Mouse (Mus musculus) stomach, embryonic 14.5 days (tissue): ENCODE data around the gene Mtch1. TPM values are rescaled to one million over a fixed set of nuclear protein-coding genes. Genes with fewer than 3 reads are reported as not detected.
A peak's percentile ranks its signal among the peaks of the same experiment; 100 is the strongest.
"Not testable (repeated sequence)": the region's sequence is repeated elsewhere in the genome, so short reads cannot be mapped to it uniquely, and the experiment has no call there.

Source experiments
- ATAC-seq: fragments of 200-750 bp; cut with Nextera tagmentation; 2 replicates; pipeline ENCODE4 v1.8.0; 2017; ENCODE audit warnings: low read depth, moderate TSS enrichment; ENCODE audit not compliant: insufficient number of reproducible peaks, insufficient read depth, low FRiP score
- H3K27ac ChIP-seq: fragments of 300-500 bp; sonication (generic); 2 replicates; pipeline ENCODE4 v1.5.1; 2014; ENCODE audit warnings: mild to moderate bottlenecking, low read length, moderate library complexity, mixed read lengths
- H3K27me3 ChIP-seq: fragments of 300-500 bp; sonication (generic); 2 replicates; pipeline ENCODE4 v1.6.1; 2014; ENCODE audit warnings: low read length, control low read depth, mixed read lengths; ENCODE audit not compliant: control insufficient read depth, insufficient read depth
- H3K36me3 ChIP-seq: fragments of 300-500 bp; sonication (generic); 2 replicates; pipeline ENCODE4 v1.6.1; 2014; ENCODE audit warnings: mild to moderate bottlenecking, control low read depth, low read length, moderate library complexity, mixed read lengths; ENCODE audit not compliant: control insufficient read depth, insufficient read depth
- H3K4me1 ChIP-seq: fragments of 300-500 bp; sonication (generic); 2 replicates; pipeline ENCODE4 v1.6.1; 2014; ENCODE audit warnings: low read length, control low read depth, mixed read lengths; ENCODE audit not compliant: control insufficient read depth, insufficient read depth
- H3K4me2 ChIP-seq: fragments of 300-500 bp; sonication (generic); replicated peaks from 2 replicates; pipeline ENCODE4 v1.6.1; 2014; ENCODE audit warnings: low read depth, low read length, control low read depth
- H3K4me3 ChIP-seq: fragments of 300-500 bp; sonication (generic); 2 replicates; pipeline ENCODE4 v1.5.1; 2014; ENCODE audit warnings: low read depth, low read length, control low read depth
- H3K9ac ChIP-seq: fragments of 300-500 bp; sonication (generic); replicated peaks from 2 replicates; pipeline ENCODE4 v1.6.1; 2014; ENCODE audit warnings: low read depth, mild to moderate bottlenecking, control low read depth, low read length, moderate library complexity, mixed read lengths
- H3K9me3 ChIP-seq: fragments of 300-500 bp; sonication (generic); 2 replicates; pipeline ENCODE4 v1.6.1; 2016; ENCODE audit warnings: low read depth, low read length, control low read depth; ENCODE audit not compliant: control insufficient read depth
- WGBS: fragments of 180-500 bp; shearing (Covaris S2); extraction: QIAGEN DNeasy Blood & Tissue Kit; methylation state at CpG from one replicate; pipeline ENCODE4 v1.1.7; 2014; 5-methylcytosine and 5-hydroxymethylcytosine counted together
- polyA plus RNA-seq: library from polyadenylated mRNA; unstranded; fragments of >200 nt; fragmentation: Nextera tagmentation; extraction: Ambion mirVana; gene quantifications from 2 replicates; pipeline ENCODE4 v1.2.1, GENCODE M21; 2014

Gene Mtch1
- polyA plus RNA-seq, 1 experiment from 2014 or later, result 287 TPM

GRCm38 (mm10) chr17:29356479-29356856, 8.7 kb upstream of the Mtch1 start:
- H3K9ac ChIP-seq, result peak overlapping the region; percentile 18; the same call in 1 of the 2 replicates
- H3K27me3 ChIP-seq, result no peaks in the 10 kb centered on the region
- H3K4me1 ChIP-seq, result peaks cover 21% of the 10 kb centered on the region
- H3K4me2 ChIP-seq, result peak overlapping the region; percentile 47
- WGBS, result under 1% methylated on average over 11 of the region's 11 CpGs
- H3K4me3 ChIP-seq, result peak overlapping the region; percentile 22
- no peaks in the 10 kb centered on the region for H3K36me3 ChIP-seq
- ATAC-seq, result peak; percentile 88
- H3K27ac ChIP-seq, result peak overlapping the region; percentile 96
- no peaks in the 10 kb centered on the region for H3K9me3 ChIP-seq

GRCm38 (mm10) chr17:29355841-29356478, 8.2 kb upstream of the Mtch1 start:
- WGBS, result 11% methylated on average over 17 of the region's 17 CpGs

GRCm38 (mm10) chr17:29355461-29355840, 7.7 kb upstream of the Mtch1 start:
- H3K36me3 ChIP-seq, result no peaks in the 10 kb centered on the region
- peak overlapping the region; percentile 47; the same call in 1 of the 2 replicates for H3K4me2 ChIP-seq
- no peaks in the 10 kb centered on the region for H3K27me3 ChIP-seq
- peaks cover 21% of the 10 kb centered on the region for H3K4me1 ChIP-seq
- peak overlapping the region; percentile 18; the same call in 1 of the 2 replicates for H3K9ac ChIP-seq
- H3K27ac ChIP-seq, result peak overlapping the region; percentile 96
- ATAC-seq, result peak; percentile 47; the same call in 1 of the 2 replicates
- H3K9me3 ChIP-seq, result no peaks in the 10 kb centered on the region
- no peak overlapping the region for H3K4me3 ChIP-seq
- 35% methylated on average over 5 of the region's 5 CpGs for WGBS

More at GRCm38 (mm10) chr17:29355841-29356478, 8.2 kb upstream of the Mtch1 start:
- H3K4me1 ChIP-seq, result peaks cover 21% of the 10 kb centered on the region
- peak overlapping the region; percentile 22; the same call in 1 of the 2 replicates for H3K4me3 ChIP-seq
- no peaks in the 10 kb centered on the region for H3K9me3 ChIP-seq
- peak overlapping the region; percentile 47 for H3K4me2 ChIP-seq
- H3K27me3 ChIP-seq, result no peaks in the 10 kb centered on the region
- peak overlapping the region; percentile 96 for H3K27ac ChIP-seq
- H3K36me3 ChIP-seq, result no peaks in the 10 kb centered on the region
- peak; percentile 57 for ATAC-seq
- H3K9ac ChIP-seq, result peak overlapping the region; percentile 18; the same call in 1 of the 2 replicates

GRCm38 (mm10) chr17:29351056-29351455, 3.3 kb upstream of the Mtch1 start:
- WGBS, result 77% methylated on average over 5 of the region's 5 CpGs
- not testable (repeated sequence) for H3K4me2 ChIP-seq, H3K27me3 ChIP-seq, H3K4me3 ChIP-seq, ATAC-seq, H3K36me3 ChIP-seq, H3K9me3 ChIP-seq, H3K9ac ChIP-seq, H3K27ac ChIP-seq
- H3K4me1 ChIP-seq, result peaks cover 17% of the 10 kb centered on the region

GRCm38 (mm10) chr17:29348996-29349395, 1.3 kb upstream of the Mtch1 start:
- H3K9me3 ChIP-seq, result no peaks in the 10 kb centered on the region
- H3K4me2 ChIP-seq, result no peak overlapping the region
- ATAC-seq, result no peak
- H3K36me3 ChIP-seq, result peaks cover 3% of the 10 kb centered on the region; the same call in 1 of the 2 replicates
- 70% methylated on average over 2 of the region's 2 CpGs for WGBS
- H3K9ac ChIP-seq, result no peak overlapping the region
- H3K27me3 ChIP-seq, result no peaks in the 10 kb centered on the region
- no peak overlapping the region for H3K27ac ChIP-seq
- H3K4me3 ChIP-seq, result no peak overlapping the region
- H3K4me1 ChIP-seq, result peaks cover 15% of the 10 kb centered on the region; the same call in 1 of the 2 replicates

- WGBS, result under 1% methylated on average over 42 of the region's 45 CpGs
- Histone ChIP-seq H3K4me1 (peaks cover 21% of the 10 kb centered on the region), H3K27me3 (no peaks in the 10 kb centered on the region), H3K9ac (peak overlapping the region; percentile 92), H3K9me3 (no peaks in the 10 kb centered on the region), H3K27ac (peak overlapping the region; percentile 83), H3K4me3 (peak overlapping the region; percentile 93), H3K36me3 (peaks cover 10% of the 10 kb centered on the region; the same call in 1 of the 2 replicates), H3K4me2 (peak overlapping the region; percentile 78)
- ATAC-seq, result no peak
Measured at GRCm38 (mm10) chr17:29347126-29347644, 549 bp downstream of the Mtch1 start.

- Histone ChIP-seq H3K4me1 (peaks cover 26% of the 10 kb centered on the region), H3K9ac (peak overlapping the region; percentile 92), H3K4me3 (peak overlapping the region; percentile 93), H3K36me3 (peaks cover 10% of the 10 kb centered on the region; the same call in 1 of the 2 replicates), H3K27me3 (no peaks in the 10 kb centered on the region), H3K4me2 (peak overlapping the region; percentile 78), H3K9me3 (no peaks in the 10 kb centered on the region), H3K27ac (peak overlapping the region; percentile 83)
- no peak for ATAC-seq
- WGBS, result 5% methylated on average over 11 of the region's 11 CpGs
Measured at GRCm38 (mm10) chr17:29346496-29347125, 1.1 kb downstream of the Mtch1 start.

- Histone ChIP-seq H3K9ac (no peak overlapping the region), H3K27ac (no peak overlapping the region), H3K4me3 (no peak overlapping the region), H3K27me3 (no peaks in the 10 kb centered on the region), H3K36me3 (peaks cover 16% of the 10 kb centered on the region; the same call in 1 of the 2 replicates), H3K4me2 (no peak overlapping the region), H3K9me3 (no peaks in the 10 kb centered on the region), H3K4me1 (peaks cover 37% of the 10 kb centered on the region)
- no peak for ATAC-seq
- WGBS, result 93% methylated on average over 12 of the region's 12 CpGs
Measured at GRCm38 (mm10) chr17:29345272-29345671, 2.5 kb downstream of the Mtch1 start.
